Mouse (Mus musculus) A20 (cell line): ENCODE measurements around the gene Magi1.

Experiments
- DNase-seq: peaks from one replicate; pipeline ENCODE4 v3.0.0-alpha.2; 2011; ENCODE audit warnings: low read depth, low spot score

The Magi1 gene

DNA sequence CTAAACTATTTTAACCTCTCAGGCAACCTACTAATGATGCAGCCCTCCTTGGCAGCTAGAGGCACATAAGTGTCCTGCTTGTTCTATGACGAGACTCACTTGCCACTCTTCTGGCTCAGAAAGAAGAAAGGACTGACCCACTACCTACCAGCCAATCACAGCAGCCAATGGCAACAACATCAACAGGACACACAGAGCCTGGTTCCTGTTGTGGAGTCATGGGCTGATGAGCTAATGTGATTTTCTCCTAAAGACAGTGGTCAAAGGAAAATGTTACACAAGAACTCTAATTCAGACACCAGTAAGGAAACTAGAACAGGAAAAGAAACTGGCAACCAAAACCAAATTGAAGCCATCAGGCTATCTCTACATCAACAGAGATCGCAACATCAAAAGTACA is 124.5 kb downstream of the Magi1 start:
- no peak for DNase-seq

DNA sequence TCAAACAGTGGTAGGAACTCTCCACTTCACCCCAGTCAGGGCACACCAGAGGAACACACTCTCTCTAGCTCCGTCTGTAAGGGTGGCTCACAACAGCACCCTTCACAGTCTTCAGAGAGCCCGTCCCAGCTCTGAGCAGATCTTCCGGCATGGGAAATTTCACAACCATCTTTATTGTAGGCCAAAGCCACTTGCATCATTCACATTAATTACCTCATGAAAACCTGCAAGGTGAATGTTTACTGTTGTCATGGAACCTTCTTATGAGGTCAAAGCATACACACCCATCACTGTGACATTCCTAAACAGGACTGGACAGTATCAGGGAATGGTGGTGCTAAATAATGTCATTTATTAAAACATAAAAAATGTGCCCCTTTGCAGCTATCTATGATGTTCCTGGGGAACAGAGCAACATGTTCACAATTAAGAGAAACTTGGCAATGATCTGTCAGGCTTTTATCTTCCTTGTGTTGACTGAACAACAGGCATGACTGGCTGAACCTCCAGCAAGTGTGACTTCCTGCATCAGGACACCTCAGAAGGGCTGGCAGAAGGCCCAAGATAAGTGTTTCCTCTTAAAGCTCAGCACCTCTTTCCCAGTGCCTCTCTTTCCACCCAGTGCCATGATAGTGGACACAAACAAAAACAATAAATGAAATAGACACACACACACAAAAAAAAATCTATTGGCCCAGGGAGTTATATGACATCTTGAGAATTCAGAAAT is 125.4 kb downstream of the Magi1 start:
- no peak for DNase-seq

DNA sequence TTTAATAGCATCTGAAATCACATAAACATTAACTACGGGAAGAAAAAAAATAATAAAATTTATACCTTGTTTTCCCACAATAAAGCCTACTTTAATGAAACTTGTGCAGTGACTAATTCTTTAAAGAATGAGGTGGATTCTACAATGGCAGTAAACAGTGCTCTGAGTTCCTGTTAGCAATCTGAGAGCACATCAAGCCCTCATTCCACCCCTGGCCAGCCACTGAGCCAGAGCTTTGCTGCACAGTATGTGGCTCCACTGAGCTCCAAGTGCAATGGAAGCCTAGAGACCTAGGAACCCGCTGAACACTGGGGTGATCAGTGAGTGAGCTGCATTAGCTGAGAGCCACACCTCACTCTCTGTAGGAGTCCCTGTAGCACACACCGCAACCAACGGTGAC is 127.7 kb downstream of the Magi1 start:
- DNase-seq = no peak

DNA sequence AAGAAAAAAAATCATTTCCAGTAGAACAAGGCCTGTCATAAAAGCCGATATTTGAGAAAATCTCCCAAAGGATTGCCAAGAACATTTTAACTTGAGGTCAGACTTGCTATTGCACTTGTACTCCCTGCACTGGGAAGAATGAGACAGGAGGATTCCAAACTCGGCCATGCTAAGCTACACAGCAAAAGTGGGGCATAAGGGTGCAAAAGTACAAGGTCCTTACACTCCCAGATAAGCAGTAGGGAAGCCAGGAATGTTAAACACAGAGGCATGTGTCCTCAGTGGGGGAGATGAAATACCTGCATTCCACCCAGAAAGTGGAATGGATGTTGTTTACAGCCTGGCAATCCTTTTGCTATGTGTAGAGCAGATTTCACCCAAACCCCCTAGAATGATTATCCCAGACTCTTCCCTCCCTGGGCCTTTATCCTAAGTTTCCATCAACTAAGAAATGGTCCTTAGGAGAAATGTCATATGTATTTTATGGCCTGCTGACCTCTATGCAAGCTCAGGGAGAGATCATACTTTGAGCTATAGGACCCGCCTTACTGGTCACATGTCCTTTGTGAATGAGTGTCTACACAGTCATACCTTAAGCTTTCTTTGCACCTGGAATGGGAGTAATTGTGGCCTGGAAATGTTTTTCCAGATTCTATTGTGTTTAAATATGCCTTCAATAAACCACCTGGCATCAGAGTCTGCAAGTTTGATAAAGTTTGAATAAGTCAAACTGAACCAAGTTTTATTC is 128.7 kb downstream of the Magi1 start:
- no peak for DNase-seq

DNA sequence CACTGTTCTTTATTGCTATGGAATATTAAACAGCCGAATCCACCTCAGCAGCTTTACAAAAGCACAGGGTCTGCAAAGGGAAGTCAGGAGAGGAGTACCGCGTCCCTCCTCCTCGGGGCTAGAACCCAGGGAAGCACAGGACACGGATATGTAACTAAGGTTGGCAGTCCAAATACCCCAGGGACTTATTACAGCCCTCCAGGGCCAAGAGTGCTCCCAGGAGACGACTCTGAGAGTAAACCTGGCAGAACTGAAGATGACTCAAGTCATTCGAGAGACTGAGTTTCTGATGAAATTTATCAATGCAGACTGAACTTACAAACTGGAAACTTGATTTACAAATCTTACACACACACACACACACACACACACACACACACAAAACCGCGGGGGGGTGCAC is 130.8 kb downstream of the Magi1 start:
- DNase-seq = no peak

DNA sequence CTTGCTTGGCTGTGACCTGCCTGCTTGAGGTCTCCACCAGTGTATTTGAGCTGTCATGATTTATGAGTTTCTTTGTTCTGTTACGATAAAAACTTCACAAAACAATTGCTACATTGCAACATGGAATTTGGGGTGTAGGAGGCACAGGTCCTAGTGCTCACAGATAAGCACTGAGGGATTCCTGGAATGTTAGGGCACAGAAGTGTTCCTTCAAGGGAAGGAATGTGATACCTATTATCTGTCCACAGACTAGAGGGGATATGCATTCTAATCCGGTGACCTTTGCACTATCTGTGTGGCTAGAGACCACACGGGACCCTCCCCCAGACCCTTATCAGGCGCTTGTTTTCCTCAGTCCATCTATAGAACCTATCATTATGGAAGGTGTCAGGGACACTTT is 132.8 kb downstream of the Magi1 start:
- no peak for DNase-seq

DNA sequence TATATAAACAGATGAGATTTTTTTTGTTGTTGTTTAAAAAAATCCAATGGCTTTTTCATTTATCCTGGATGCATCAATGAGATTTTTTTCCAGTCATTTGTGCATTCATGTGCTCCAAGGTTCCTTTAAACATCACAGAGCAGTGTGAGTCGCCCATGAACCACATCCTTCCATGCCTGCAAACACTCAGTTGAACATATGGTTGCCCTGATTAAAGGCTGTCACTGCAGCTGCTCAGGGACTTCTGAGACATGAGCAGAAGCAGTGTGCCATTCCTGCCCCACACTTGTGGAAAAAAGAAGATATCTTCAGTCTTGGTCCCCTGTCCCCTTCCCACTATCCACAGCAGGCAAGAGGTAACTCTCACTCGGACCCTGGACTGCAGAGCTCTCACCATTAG is 133.9 kb downstream of the Magi1 start:
- no peak for DNase-seq

DNA sequence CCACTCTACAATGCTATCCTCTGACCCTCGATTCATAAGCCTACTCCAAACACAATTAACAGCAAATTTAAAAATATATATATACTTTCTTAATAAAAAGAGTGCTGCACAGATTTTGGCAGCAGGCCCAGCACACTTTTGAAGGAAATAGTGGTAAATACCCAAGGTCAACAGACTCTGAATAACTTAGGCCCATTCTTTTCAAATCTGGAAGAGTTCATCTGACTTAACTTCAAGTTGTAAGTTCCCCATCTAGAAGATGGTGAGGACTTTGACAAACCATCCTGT is 137.6 kb downstream of the Magi1 start:
- DNase-seq = no peak

DNA sequence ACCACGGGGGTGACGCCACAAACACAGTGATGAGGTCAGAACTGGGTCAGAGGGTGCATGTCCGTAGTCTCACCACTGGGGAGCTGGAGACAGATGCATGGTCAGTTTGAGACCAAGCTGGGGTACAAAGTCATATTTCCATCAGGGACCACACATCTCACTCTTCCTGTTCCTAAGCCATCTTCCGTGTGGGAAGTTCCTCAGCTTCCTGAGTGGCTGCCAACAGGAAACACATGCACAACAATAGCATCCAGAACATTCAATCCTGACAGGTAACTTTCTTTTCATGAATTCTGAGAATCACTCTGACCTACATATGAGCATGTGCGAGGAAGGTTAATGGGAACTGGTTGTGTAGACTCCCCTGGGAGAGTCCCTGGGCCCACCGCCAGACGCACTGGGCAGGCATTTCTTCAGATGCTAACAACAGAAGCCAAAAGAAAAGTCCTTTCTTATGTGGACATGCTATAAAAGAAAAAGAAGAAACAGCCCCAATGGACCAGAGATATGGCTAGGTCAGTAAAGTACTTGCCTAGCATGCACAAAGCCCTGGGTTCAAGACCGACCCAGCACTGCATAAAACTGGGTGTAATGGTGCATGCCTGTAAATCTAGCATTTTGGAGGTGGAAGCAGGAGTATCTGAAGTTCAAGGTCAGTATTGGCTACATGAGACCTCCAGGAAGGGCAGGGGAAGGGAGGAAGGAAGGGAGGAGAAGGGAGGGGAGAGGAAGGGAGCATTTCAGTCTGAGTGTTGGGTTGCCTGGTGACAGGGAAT is 138.1 kb downstream of the Magi1 start:
- no peak for DNase-seq

DNA sequence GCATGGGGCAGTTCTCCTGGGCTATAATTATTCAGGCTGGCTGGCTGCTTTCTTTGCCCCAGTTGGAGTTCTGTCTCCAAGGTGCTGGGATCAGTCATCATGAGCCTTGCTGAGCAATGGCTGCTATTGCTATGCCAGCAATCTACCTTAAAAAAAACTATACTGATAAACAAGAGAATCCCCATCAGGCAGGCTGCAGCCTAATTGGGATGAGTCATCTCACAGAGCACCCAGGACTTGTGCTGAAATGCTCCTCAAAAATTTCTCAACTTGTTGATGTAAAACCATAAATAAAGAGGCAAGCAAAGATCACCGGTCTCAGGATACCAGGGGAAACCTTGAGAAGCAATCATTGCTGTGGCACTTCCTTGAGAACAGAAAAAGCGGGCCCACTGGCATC is 141.2 kb downstream of the Magi1 start:
- no peak for DNase-seq

DNA sequence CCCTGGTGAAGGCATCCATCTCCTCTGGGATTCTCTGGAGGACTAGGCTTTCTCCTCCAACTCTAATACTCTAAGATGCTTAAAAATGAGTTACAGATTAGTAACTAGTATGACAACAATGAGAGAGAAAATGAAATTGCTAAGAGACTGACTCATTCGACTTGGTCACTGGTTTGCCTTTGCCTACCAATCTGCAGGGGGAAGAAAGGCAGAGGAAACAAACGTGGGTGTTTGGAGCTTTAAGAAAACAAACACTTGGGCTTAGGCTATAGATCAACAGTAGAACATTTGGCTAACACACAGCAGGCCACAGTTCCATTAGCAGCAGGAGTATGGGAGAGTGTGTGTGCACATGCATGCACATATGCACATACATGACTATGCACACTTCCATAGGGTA is 142.2 kb downstream of the Magi1 start:
- DNase-seq = no peak

DNA sequence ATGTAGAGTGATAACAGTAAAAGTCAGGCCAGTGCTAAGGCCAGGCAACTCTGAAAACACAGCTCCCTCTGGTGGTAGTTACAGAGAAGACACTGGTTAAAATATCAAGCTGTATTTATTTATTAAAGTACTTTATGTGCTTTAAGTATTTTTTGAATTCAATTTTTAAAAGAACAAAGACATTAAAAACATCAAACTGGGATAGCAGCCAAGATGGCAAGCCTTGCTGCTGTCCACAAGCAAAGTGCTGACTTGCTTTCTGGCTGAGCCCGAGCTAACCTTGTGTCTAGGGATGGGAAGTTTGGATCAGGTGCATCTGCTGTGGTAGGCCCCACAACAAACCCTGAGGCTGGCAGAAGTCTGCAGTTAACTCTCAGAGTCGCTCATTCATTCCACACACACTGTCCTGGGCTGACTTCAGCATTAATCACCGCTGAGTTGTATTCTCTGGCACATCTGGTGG is 143.7 kb downstream of the Magi1 start:
- no peak for DNase-seq

DNA sequence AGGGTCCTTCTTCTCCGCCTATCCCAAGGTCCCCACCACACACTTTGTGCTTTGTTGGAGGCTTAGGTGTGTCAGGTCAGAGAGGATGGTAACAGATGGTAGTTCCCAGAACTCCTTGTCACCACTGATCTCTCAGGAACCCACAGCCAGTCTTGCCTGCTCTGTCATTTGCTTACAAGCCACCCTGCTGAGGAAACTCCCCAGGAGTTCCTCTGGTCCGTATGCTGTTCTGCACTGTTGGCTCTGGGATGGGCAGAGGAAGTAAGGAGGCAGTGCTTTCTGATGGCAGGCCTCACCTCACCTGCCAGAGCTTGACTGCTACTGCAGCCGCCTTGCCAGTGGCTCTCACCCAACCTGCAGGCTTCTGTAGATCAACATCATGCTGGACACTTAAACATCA is 147.0 kb downstream of the Magi1 start:
- no peak for DNase-seq

DNA sequence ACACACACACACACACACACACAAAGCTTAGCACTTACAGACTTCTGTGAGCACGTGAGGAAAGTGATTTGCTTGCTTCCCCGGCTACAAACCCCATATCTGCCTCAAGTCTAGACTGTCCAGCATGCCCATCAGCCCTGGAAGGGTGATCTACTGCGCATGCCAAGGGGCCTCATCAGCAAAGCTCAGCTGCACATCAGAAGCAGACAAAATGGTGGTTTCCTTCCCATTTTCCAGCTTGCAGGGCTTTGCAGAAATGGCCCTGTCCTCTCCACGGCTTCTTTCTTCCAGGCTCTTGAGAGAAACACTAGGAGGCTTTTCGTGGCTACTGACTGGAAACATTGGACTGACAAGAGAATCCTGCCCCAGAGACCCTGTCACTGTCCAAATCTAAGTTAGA is 149.6 kb downstream of the Magi1 start:
- no peak for DNase-seq

DNA sequence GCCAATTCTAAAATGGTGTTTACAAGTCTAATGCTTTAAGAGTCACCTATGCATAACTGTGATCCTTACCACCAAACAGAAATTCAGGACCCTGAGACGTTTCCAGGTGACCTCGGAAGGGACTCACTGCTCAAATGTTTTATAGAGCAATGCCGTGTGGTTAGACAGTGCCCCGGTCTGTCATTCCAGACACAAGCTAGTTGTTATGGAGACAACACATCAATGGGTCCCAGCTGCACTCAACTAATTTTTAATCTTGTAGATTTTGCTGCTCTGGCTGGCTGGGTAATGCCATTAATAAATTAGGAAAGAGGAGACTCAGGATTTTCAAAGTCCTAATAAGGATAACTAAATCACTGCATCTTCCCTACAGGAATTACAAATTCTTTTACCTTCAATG is 151.7 kb downstream of the Magi1 start:
- no peak for DNase-seq

DNA sequence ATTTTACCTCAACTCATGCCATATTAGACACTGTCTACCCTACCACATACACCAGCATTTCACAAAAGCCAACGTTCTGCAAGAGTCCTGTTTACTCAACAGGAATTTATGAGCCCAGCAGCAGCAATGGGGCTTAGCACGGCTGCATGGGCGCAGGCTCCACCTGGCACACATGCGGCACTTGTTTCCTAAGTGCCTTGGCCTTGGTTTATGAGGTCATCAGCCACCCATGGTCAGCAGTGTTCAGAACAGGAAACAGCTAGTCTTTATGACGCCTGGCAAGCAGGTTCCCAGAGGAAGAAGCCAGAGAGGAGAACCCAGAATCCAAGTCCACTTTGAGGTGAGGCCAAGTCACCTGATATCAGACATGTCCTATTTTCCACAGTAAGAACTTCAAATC is 153.3 kb downstream of the Magi1 start:
- DNase-seq = no peak

DNA sequence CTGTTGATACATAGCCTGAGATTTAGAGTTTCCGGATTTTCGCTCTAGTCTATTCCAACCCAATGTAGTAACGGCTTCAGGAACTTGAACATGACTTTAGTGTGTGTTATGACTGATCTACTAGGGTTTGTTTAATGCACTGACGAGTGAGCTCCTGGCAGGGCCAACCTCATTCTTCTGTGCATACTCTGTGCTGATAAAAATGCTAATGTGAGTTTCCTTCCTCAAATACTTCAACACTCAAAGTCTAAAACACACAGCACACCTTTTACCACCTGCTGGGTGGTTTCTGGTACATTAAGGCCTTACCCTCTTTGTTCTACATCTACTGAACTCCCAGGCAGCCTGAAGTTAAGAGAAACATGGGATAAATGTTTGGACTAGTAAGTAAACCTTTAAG is 157.0 kb downstream of the Magi1 start:
- no peak for DNase-seq

DNA sequence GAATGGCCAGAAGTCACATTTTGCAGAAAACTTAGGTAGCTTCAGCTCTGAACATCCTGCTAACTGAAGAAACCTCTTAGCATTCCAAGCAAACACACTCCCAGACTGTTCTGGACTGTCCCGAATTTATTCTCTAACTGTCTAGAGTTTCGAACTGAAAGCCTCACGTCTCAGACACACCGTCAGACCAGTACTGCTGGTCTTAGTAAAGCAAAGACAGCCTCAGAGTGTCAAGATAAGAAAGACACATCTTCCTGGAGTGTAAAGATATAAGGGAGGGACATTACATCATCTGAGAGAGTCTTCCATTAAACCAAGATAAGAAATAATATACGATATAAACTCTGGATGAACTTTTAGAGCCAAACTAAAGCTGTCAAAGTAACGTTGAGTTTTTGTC is 158.6 kb downstream of the Magi1 start:
- DNase-seq = no peak

DNA sequence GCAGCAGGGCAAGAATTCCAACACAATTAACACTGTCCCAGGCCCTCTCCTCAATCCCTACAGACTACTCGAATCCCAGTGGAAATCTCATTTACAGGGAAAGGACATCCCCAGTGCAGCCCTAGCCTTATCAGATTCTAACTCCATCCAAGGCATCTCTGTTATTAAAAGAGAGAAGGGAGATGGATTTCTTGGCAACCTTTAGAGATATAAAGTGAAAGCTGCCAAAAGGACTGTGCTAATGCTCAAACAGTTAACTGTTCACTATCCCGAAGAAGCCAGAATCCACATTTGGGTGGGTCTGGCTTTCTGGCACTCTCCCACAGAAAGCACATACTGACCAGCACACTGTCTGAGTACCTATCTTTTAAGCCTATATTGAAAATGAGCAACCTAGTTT is 159.4 kb downstream of the Magi1 start:
- DNase-seq = no peak

DNA sequence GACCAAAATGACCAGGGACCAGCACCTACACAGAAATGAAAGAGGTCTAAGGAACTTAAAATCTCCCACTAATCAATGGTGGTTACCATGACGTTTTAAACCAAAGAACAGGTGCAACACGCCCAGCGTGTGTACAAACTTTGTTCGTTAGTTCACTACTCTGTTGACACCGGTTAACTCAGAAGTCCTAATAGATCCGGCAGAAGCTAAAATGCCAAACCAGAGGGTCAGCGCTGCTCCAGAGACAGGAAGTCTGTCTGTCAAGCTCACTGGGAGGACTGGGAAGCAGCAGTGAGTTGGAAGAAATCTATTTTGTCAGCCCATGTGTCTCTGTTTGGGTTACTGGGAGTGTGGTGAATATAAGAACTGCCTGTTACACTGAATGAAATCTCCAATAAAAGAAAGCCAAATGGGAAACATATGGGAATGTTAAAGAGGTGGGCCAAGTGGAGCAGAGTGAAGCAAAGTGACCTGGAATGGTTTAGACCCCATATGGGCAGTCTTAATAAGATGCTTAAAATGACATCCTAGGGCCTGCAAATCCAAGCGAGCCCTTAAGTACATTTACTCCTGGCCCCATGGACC is 161.1 kb downstream of the Magi1 start:
- DNase-seq = no peak

DNA sequence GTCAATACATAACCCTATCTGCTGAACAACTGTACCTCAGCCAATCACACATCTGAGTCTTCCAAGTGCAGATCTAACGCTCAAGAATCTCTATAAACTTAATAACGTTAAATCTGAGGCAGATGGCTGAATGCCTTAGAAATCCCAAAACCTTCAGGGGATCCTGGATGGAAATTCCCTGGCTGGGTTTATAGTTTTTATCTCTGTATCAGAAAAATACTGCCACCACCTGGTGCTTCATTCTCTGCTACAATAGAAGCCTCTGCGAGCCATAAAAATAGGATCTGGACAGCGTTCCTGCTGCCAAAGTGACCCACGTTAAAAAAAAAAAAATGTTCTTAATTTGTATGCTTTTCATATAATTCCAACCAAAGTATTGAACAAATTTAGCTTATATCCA is 162.2 kb downstream of the Magi1 start:
- DNase-seq = no peak
